Mouse (Mus musculus): ENCODE data around the gene Gm8180. TPM values are rescaled to one million over a fixed set of nuclear protein-coding genes. Genes with fewer than 3 reads are reported as not detected.
"Not testable (repeated sequence)": the region's sequence is repeated elsewhere in the genome, so short reads cannot be mapped to it uniquely, and the experiment has no call there.

The Gm8180 gene
- polyA plus RNA-seq (2015; fragmentation: Nextera tagmentation; extraction: Ambion mirVana), result not detected in 2 replicates

- not testable (repeated sequence) for ATAC-seq; H3K9ac ChIP-seq (ENCODE audit: low read depth, low read length); H3K9me3 ChIP-seq (ENCODE audit: control insufficient read depth, low read length); H3K27me3 ChIP-seq (replicated peaks; ENCODE audit: control insufficient read depth, insufficient read depth, low read length); H3K27ac ChIP-seq (ENCODE audit: low read depth, low read length); H3K4me1 ChIP-seq (ENCODE audit: control insufficient read depth, insufficient read depth, low read depth, low read length); H3K4me2 ChIP-seq (ENCODE audit: low read length); H3K36me3 ChIP-seq (ENCODE audit: control insufficient read depth, insufficient read depth, low read length); H3K4me3 ChIP-seq (ENCODE audit: low read length)
- WGBS, result 91% methylated on average over 3 of the region's 3 CpGs
Observed at GRCm38 (mm10) chr14:43784645-43785044, at the start of gene Gm8180. Gene Gm8180 (minus strand): TSS chr14:43784745.

GRCm38 (mm10) chr14:43830385-43830784 lies 45.8 kb upstream of the Gm8180 start:
- 46% methylated on average over 1 of the region's 1 CpGs for WGBS

GRCm38 (mm10) chr14:43824176-43824575 lies 39.6 kb upstream of the Gm8180 start:
- H3K4me2 ChIP-seq (ENCODE audit: low read length); H3K27ac ChIP-seq (ENCODE audit: low read depth, low read length); H3K36me3 ChIP-seq (ENCODE audit: control insufficient read depth, insufficient read depth, low read length); H3K4me1 ChIP-seq (ENCODE audit: control insufficient read depth, insufficient read depth, low read depth, low read length); H3K9me3 ChIP-seq (ENCODE audit: control insufficient read depth, low read length); H3K9ac ChIP-seq (ENCODE audit: low read depth, low read length); H3K27me3 ChIP-seq (replicated peaks; ENCODE audit: control insufficient read depth, insufficient read depth, low read length); H3K4me3 ChIP-seq (ENCODE audit: low read length); ATAC-seq: not testable (repeated sequence)
- WGBS, result 87% methylated on average over 6 of the region's 6 CpGs

More at GRCm38 (mm10) chr14:43830385-43830784, 45.8 kb upstream of the Gm8180 start:
- not testable (repeated sequence) for H3K4me1 ChIP-seq (ENCODE audit: control insufficient read depth, insufficient read depth, low read depth, low read length); H3K4me2 ChIP-seq (ENCODE audit: low read length); H3K27me3 ChIP-seq (replicated peaks; ENCODE audit: control insufficient read depth, insufficient read depth, low read length); H3K9ac ChIP-seq (ENCODE audit: low read depth, low read length); H3K36me3 ChIP-seq (ENCODE audit: control insufficient read depth, insufficient read depth, low read length); ATAC-seq; H3K9me3 ChIP-seq (ENCODE audit: control insufficient read depth, low read length); H3K4me3 ChIP-seq (ENCODE audit: low read length); H3K27ac ChIP-seq (ENCODE audit: low read depth, low read length)

- not testable (repeated sequence) for H3K4me2 ChIP-seq (ENCODE audit: low read length); H3K4me1 ChIP-seq (ENCODE audit: control insufficient read depth, insufficient read depth, low read depth, low read length); H3K27me3 ChIP-seq (replicated peaks; ENCODE audit: control insufficient read depth, insufficient read depth, low read length); H3K36me3 ChIP-seq (ENCODE audit: control insufficient read depth, insufficient read depth, low read length); H3K9me3 ChIP-seq (ENCODE audit: control insufficient read depth, low read length); H3K27ac ChIP-seq (ENCODE audit: low read depth, low read length); H3K9ac ChIP-seq (ENCODE audit: low read depth, low read length); ATAC-seq; H3K4me3 ChIP-seq (ENCODE audit: low read length)
- 64% methylated on average over 1 of the region's 2 CpGs for WGBS
Observed at GRCm38 (mm10) chr14:43821869-43822268, 37.3 kb upstream of the Gm8180 start.

- H3K4me1 ChIP-seq (ENCODE audit: control insufficient read depth, insufficient read depth, low read depth, low read length); H3K36me3 ChIP-seq (ENCODE audit: control insufficient read depth, insufficient read depth, low read length); H3K9ac ChIP-seq (ENCODE audit: low read depth, low read length); H3K9me3 ChIP-seq (ENCODE audit: control insufficient read depth, low read length); H3K27me3 ChIP-seq (replicated peaks; ENCODE audit: control insufficient read depth, insufficient read depth, low read length); ATAC-seq; H3K4me3 ChIP-seq (ENCODE audit: low read length); H3K4me2 ChIP-seq (ENCODE audit: low read length); H3K27ac ChIP-seq (ENCODE audit: low read depth, low read length): not testable (repeated sequence)
- 54% methylated on average over 7 of the region's 9 CpGs for WGBS
Observed at GRCm38 (mm10) chr14:43812458-43812857, 27.9 kb upstream of the Gm8180 start.

GRCm38 (mm10) chr14:43808142-43808541 lies 23.6 kb upstream of the Gm8180 start:
- not testable (repeated sequence) for H3K36me3 ChIP-seq (ENCODE audit: control insufficient read depth, insufficient read depth, low read length); H3K4me1 ChIP-seq (ENCODE audit: control insufficient read depth, insufficient read depth, low read depth, low read length); H3K27me3 ChIP-seq (replicated peaks; ENCODE audit: control insufficient read depth, insufficient read depth, low read length); H3K4me3 ChIP-seq (ENCODE audit: low read length); H3K9ac ChIP-seq (ENCODE audit: low read depth, low read length); H3K9me3 ChIP-seq (ENCODE audit: control insufficient read depth, low read length); H3K27ac ChIP-seq (ENCODE audit: low read depth, low read length); ATAC-seq; H3K4me2 ChIP-seq (ENCODE audit: low read length)
- 71% methylated on average over 4 of the region's 4 CpGs for WGBS

- 11% methylated on average over 5 of the region's 7 CpGs for WGBS
- H3K4me2 ChIP-seq (ENCODE audit: low read length); ATAC-seq; H3K4me3 ChIP-seq (ENCODE audit: low read length); H3K27ac ChIP-seq (ENCODE audit: low read depth, low read length); H3K9ac ChIP-seq (ENCODE audit: low read depth, low read length); H3K4me1 ChIP-seq (ENCODE audit: control insufficient read depth, insufficient read depth, low read depth, low read length); H3K36me3 ChIP-seq (ENCODE audit: control insufficient read depth, insufficient read depth, low read length); H3K9me3 ChIP-seq (ENCODE audit: control insufficient read depth, low read length); H3K27me3 ChIP-seq (replicated peaks; ENCODE audit: control insufficient read depth, insufficient read depth, low read length): not testable (repeated sequence)
Observed at GRCm38 (mm10) chr14:43804435-43804834, 19.9 kb upstream of the Gm8180 start.

GRCm38 (mm10) chr14:43796905-43797470 lies 12.4 kb upstream of the Gm8180 start:
- not testable (repeated sequence) for H3K9me3 ChIP-seq (ENCODE audit: control insufficient read depth, low read length); H3K27ac ChIP-seq (ENCODE audit: low read depth, low read length); H3K36me3 ChIP-seq (ENCODE audit: control insufficient read depth, insufficient read depth, low read length); H3K4me1 ChIP-seq (ENCODE audit: control insufficient read depth, insufficient read depth, low read depth, low read length); H3K27me3 ChIP-seq (replicated peaks; ENCODE audit: control insufficient read depth, insufficient read depth, low read length)
- Histone ChIP-seq H3K9ac (ENCODE audit: low read depth, low read length) (peak overlapping the region; percentile 41), H3K4me3 (ENCODE audit: low read length) (peak overlapping the region; percentile 29), H3K4me2 (ENCODE audit: low read length) (peak overlapping the region; percentile 60)
- peak; percentile 87 for ATAC-seq
- WGBS, result 11% methylated on average over 22 of the region's 23 CpGs

- Histone ChIP-seq H3K4me3 (ENCODE audit: low read length) (peak overlapping the region; percentile 29), H3K9me3 (ENCODE audit: control insufficient read depth, low read length) (no peaks in the 10 kb centered on the region)
Observed at GRCm38 (mm10) chr14:43796069-43796904, 11.7 kb upstream of the Gm8180 start.

More at GRCm38 (mm10) chr14:43796069-43796904, 11.7 kb upstream of the Gm8180 start:
- H3K4me2 ChIP-seq (ENCODE audit: low read length), result peak overlapping the region; percentile 60
- H3K27ac ChIP-seq (ENCODE audit: low read depth, low read length), result no peak overlapping the region
- no peaks in the 10 kb centered on the region for H3K27me3 ChIP-seq (replicated peaks; ENCODE audit: control insufficient read depth, insufficient read depth, low read length)
- no peaks in the 10 kb centered on the region for H3K4me1 ChIP-seq (ENCODE audit: control insufficient read depth, insufficient read depth, low read depth, low read length)
- peak overlapping the region; percentile 41 for H3K9ac ChIP-seq (ENCODE audit: low read depth, low read length)
- 21% methylated on average over 14 of the region's 14 CpGs for WGBS
- peak; percentile 89 for ATAC-seq
- H3K36me3 ChIP-seq (ENCODE audit: control insufficient read depth, insufficient read depth, low read length), result no peaks in the 10 kb centered on the region

All from hindbrain, embryonic 16.5 days (tissue).